Mouse (Mus musculus) adrenal gland, adult 2 months (tissue): ENCODE results near the gene Arhgef40. TPM values are rescaled to one million over a fixed set of nuclear protein-coding genes. Genes with fewer than 3 reads are reported as not detected.

Experiments used
- polyA plus RNA-seq: library from polyadenylated mRNA; depleted of rRNA; stranded (reverse); fragments of >200 nt; gene quantifications from 2 replicates; pipeline ENCODE4 v1.2.3, GENCODE M21; 2012; rRNA removed
- total RNA-seq, 2 experiments: library from RNA; stranded (reverse); gene quantifications; 2 replicates each; pipeline ENCODE4 v1.2.3; 2021

Gene Arhgef40
- total and polyA plus RNA-seq, 3 experiments, result 39.7 to 107 (median 56.9) TPM

Other genes with a start within 250 kb of the Arhgef40 start
- not detected for gene Ang4, start 211.1 kb upstream of the Arhgef40 start, total RNA-seq
- not detected in 2 replicates for gene Ang4, start 211.1 kb upstream of the Arhgef40 start, polyA plus RNA-seq
- not detected for gene AY358078, start 184.7 kb upstream of the Arhgef40 start, total RNA-seq
- not detected in 2 replicates for gene AY358078, start 184.7 kb upstream of the Arhgef40 start, polyA plus RNA-seq
- not detected for gene Ear6, start 131.0 kb upstream of the Arhgef40 start, total RNA-seq
- not detected in 2 replicates for gene Ear6, start 131.0 kb upstream of the Arhgef40 start, polyA plus RNA-seq
- gene Mettl17, start 99.9 kb upstream of the Arhgef40 start, total RNA-seq, result 10 to 100 TPM; 31.0 to 33.4 TPM
- 48.8 and 99.4 TPM in 2 replicates for gene Mettl17, start 99.9 kb upstream of the Arhgef40 start, polyA plus RNA-seq
- under 1 TPM; 0.45 to 0.58 TPM for gene Slc39a2, start 91.8 kb upstream of the Arhgef40 start, total RNA-seq
- 0.48 and 0.61 TPM in 2 replicates for gene Slc39a2, start 91.8 kb upstream of the Arhgef40 start, polyA plus RNA-seq
- 100 to 1,000 TPM; 223 to 343 TPM for gene Ndrg2, start 70.6 kb upstream of the Arhgef40 start, total RNA-seq
- 390 and 417 TPM in 2 replicates for gene Ndrg2, start 70.6 kb upstream of the Arhgef40 start, polyA plus RNA-seq
- not detected for gene Tppp2, start 66.3 kb upstream of the Arhgef40 start, total RNA-seq
- not detected in 2 replicates for gene Tppp2, start 66.3 kb upstream of the Arhgef40 start, polyA plus RNA-seq
- not detected for gene Rnase13, start 61.9 kb upstream of the Arhgef40 start, total RNA-seq
- not detected in 2 replicates for gene Rnase13, start 61.9 kb upstream of the Arhgef40 start, polyA plus RNA-seq
- gene Tmem253, start 30.9 kb downstream of the Arhgef40 start, total RNA-seq, result 1 to 10 TPM; 1.6 to 2.1 TPM
- gene Tmem253, start 30.9 kb downstream of the Arhgef40 start, polyA plus RNA-seq, result 0.36 and 0.83 TPM in 2 replicates
- gene Zfp219, start 36.0 kb downstream of the Arhgef40 start, total RNA-seq, result 10 to 100 TPM; 40.7 to 52.9 TPM
- 133 and 156 TPM in 2 replicates for gene Zfp219, start 36.0 kb downstream of the Arhgef40 start, polyA plus RNA-seq
- gene Olfr221, start 57.7 kb downstream of the Arhgef40 start, total RNA-seq, result not detected
- gene Olfr221, start 57.7 kb downstream of the Arhgef40 start, polyA plus RNA-seq, result not detected in 2 replicates
- 100 to 1,000 TPM; 240 to 298 TPM for gene Hnrnpc, start 119.3 kb downstream of the Arhgef40 start, total RNA-seq
- 24.4 and 40.6 TPM in 2 replicates for gene Hnrnpc, start 119.3 kb downstream of the Arhgef40 start, polyA plus RNA-seq
- 1 to 10 TPM in 1 of 2 experiments, under 1 TPM in 1; 0.26 to 1.2 TPM for gene Rpgrip1, start 126.0 kb downstream of the Arhgef40 start, total RNA-seq
- 0.33 and 0.55 TPM in 2 replicates for gene Rpgrip1, start 126.0 kb downstream of the Arhgef40 start, polyA plus RNA-seq
- 10 to 100 TPM; 48.2 to 55.7 TPM for gene Supt16, start 212.7 kb downstream of the Arhgef40 start, total RNA-seq
- 3.6 and 4.6 TPM in 2 replicates for gene Supt16, start 212.7 kb downstream of the Arhgef40 start, polyA plus RNA-seq